Mouse (Mus musculus): ENCODE measurements around the gene Aqp2. TPM values are rescaled to one million over a fixed set of nuclear protein-coding genes. Genes with fewer than 3 reads are reported as not detected.

Gene Aqp2
- not detected in 2 replicates for polyA plus RNA-seq (2015; fragmentation: Nextera tagmentation; extraction: Ambion mirVana)

DNA sequence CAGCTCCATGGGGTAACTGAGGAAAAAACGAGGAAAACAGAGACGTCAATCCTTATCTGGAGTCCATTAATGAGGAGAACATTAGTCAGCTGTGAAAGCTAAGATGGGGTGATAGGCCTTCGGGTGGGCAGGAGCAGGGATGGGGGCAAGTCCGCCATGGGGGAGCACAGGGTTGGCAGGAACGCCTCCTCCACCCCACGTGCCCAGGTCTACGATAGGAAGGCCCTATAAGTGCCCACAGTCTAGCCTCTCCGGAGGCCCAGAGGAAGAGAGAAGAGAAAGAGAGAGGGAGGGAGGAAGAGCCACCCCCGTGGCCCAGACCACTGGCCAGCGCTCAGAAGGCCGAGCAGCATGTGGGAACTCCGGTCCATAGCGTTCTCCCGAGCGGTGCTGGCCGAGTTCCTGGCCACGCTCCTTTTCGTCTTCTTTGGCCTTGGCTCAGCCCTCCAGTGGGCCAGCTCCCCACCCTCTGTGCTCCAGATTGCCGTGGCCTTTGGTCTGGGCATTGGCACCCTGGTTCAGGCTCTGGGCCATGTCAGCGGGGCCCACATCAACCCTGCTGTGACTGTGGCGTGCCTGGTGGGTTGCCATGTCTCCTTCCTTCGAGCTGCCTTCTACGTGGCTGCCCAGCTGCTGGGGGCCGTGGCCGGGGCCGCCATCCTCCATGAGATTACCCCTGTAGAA is at the start of gene Aqp2:
Aqp2 (plus strand) TSS at position 254 of the 684 bp plus-strand sequence.
- DNase-seq (ENCODE audit: low spot score): no peak

GRCm38 (mm10) chr15:99531146-99531545 is 47.7 kb upstream of the Aqp2 start:
- DNase-seq (ENCODE audit: low spot score): peak; percentile 13

DNA sequence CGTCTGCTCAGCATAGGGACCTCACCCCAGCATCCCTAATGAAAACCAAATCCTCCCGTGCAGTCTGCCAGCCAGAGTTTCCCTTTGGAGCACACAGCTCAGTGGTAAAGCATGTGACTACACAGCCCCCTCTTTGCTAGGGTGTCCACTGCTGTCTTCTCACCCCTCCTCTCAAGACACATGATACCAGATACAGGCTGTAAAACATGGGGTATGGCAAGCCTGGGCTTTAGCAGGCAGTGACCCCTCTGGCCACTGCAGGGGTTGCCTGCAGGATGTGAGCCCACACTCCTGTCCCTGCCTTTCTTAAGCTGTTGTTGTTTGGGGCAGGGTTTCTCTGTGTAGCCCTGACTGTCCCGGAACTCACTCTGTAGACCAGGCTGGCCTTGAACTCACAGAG is 46.8 kb upstream of the Aqp2 start:
- DNase-seq (ENCODE audit: low spot score): no peak

DNA sequence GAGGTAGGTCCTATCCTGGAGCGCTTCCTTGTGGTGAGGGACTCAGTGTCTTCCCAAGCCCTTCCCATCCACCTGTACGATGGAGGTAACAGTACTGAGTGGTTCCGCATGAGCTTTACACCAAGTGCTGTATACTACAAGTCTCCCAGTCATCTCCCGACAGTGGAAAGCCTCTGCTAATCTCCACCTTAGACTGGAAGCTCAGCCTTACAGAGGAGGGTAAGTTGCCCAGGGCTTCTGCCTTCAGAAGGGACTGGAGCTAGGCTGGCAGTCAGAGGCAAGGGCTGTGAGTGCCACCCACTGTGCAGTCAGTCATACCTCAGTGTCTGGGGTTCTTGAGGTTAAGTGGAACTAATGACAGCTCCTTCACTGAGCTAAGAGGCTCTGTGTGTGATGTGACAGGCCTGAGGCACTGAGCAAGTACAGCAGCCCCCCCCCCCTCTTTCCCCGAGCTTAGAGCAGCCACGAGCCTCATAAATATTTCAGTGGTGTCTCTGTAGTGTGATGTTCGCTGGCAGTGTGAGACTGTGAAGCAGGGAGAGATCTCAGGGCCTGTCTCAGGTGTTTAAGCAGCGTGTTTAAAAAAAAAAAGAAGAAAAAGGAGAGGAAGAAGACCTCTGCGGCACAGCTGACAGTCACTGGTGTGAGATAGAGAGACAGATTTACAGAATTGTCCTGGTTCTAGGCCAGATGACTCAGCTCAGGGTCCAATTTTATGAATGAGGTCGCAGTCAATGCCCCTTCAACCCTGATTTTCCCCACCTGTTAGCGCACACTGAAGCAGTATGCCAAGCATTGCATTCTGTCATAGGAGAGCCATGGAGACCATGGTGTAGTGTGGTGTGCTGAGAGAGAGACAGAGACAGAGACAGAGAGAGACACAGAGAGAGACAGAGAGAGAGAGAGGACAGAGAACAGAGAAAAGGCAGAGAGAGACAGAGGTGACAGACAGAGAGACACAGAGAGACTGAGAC is 41.7 kb upstream of the Aqp2 start:
- no peak for DNase-seq (ENCODE audit: low spot score)

- DNase-seq (ENCODE audit: low spot score): no peak
Observed at GRCm38 (mm10) chr15:99539891-99540290, 39.0 kb upstream of the Aqp2 start.

DNA sequence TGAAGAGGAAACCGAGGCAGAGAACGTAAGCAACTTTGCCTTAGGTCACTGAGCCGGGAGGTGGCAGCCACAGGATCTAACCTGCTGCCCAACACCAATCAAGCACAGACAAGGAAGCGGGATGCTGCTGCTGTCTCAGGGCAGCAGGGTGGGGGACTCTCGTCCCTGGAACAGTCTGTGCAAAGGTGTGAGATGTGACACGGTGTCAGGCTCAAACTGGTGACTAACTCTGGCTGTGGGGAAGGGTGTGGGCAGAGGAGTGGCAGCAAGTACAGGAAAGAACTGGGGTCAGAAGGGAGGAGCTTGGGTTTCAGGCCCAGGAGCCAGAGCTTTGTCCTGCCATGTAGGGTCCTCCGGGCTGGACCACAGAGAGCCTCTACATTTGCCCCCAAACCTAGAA is 34.8 kb upstream of the Aqp2 start:
- DNase-seq (ENCODE audit: low spot score): no peak

DNA sequence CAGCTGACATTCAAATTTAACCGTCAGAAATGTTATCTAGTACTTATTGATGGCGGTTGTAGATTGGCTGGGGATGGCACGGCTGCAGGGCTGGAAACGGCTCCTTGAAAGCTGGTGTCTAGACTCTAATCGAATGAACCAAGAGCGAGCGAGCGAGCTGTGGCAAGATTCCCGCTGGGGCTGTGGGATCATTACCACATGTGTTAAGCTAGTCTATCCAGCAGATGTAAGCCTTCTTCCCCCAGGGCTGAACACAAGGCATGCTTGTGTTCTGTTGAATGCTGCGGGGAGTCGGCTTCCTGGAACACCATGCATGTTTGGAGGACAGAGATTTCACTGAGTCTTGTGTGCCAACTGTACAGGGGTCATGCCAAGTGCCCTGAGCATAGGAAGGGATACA is 32.3 kb upstream of the Aqp2 start:
- no peak for DNase-seq (ENCODE audit: low spot score)

- no peak for DNase-seq (ENCODE audit: low spot score)
Observed at GRCm38 (mm10) chr15:99547732-99548131, 31.1 kb upstream of the Aqp2 start.

DNA sequence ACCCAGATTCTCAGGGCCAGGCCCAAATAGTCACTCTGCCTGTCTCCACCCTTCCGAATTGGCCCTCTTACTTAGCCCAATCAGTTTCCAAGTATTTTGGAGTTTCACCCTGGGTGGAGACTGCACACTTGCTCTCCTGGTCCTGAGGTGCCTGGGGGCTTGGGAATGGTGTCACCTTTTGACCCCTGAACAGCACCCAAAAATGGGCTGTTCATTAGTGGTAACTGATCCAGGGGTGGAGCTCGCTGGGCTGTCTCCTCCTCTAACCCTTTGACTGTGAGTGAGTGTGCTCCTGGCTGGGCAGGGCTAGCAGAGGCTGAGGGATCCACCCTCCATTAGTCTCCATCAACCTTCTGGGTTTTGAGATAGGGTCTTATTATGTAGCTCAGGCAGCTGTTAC is 29.0 kb upstream of the Aqp2 start:
- no peak for DNase-seq (ENCODE audit: low spot score)

DNA sequence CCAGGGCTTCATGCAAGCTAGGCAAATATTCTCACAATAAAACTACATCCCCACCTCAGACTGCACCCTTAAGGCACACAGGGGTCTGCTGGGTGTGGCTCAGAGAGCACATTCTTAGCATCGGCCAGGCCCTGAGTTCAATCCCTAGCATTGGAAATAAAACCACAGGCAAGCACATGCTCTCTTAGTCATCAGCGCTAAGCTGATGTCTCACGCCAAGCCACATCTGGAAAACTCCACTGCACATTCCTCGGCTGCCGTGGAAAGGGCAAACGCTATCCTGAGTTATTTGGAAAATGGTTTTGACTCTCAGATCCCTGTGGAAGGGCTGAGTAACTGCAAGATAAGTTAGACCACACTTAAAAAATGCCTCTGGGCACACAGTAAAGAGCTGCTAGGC is 25.1 kb upstream of the Aqp2 start:
- no peak for DNase-seq (ENCODE audit: low spot score)

GRCm38 (mm10) chr15:99558947-99559346 is 19.9 kb upstream of the Aqp2 start:
- DNase-seq (ENCODE audit: low spot score): no peak

DNA sequence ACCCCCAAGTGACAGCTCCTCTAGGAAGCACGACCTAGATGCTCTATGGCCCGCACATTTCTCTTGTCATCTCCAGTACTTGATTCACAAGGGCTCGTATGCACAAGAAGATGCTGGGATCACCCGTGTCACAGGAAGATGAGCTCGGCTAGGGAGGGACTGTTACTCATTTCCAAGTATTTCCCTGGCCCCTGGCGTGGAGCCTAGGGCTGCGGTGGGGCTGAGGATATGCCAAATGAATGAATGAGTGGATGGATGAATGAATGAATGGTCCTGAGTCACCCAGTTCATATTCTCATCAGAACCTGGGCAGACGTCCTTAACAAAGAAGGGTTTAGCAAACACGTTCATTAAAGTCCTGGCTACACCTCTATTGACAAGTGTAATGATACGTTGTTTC is 18.6 kb upstream of the Aqp2 start:
- no peak for DNase-seq (ENCODE audit: low spot score)

GRCm38 (mm10) chr15:99567371-99567770 is 11.5 kb upstream of the Aqp2 start:
- DNase-seq (ENCODE audit: low spot score): no peak

- DNase-seq (ENCODE audit: low spot score): no peak
Observed at GRCm38 (mm10) chr15:99568682-99569081, 10.2 kb upstream of the Aqp2 start.

GRCm38 (mm10) chr15:99569123-99569522 is 9.7 kb upstream of the Aqp2 start:
- DNase-seq (ENCODE audit: low spot score): no peak

DNA sequence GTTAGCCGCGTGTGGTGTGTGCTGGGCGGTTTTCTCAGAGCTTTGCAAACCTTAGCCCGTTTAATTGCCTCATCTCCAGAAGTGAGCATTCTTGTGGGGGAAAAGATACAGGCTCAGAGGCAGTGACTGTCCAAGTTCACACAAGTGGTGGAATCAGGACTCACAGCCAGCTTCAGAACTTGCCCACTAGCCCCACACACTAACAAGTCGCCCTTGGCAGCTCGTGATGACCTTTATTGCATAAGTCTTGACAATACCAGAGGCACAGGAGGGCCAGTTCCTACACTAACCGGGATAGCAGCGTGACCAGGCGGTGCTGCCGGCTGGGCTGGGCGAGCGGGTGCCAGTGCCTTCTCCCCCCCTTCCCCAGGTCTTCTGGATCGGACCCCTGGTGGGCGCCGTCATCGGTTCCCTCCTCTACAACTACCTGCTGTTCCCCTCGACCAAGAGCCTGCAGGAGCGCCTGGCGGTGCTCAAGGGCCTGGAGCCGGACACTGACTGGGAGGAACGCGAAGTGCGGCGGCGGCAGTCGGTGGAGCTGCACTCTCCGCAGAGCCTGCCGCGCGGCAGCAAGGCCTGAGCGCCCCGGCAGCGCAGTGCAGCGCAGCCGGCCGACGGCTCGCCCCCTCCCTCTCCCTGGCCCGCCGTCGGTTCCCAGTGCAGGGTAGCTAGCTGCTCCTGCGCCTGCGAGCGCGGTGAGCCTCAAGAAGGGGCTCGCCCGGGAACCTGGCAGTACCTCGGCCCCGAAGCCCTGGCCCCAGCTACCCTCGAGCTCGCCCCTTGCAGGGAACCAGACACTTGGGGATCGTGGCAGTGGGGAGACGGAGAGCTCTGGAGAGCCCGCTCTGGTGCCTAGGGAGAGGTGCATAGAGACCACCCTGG is 4.8 kb downstream of the Aqp2 start:
- no peak for DNase-seq (ENCODE audit: low spot score)

- no peak for DNase-seq (ENCODE audit: low spot score)
Observed at GRCm38 (mm10) chr15:99584407-99585202, 5.8 kb downstream of the Aqp2 start.

GRCm38 (mm10) chr15:99585741-99586140 is 6.9 kb downstream of the Aqp2 start:
- no peak for DNase-seq (ENCODE audit: low spot score)

GRCm38 (mm10) chr15:99586525-99586924 is 7.7 kb downstream of the Aqp2 start:
- no peak for DNase-seq (ENCODE audit: low spot score)

GRCm38 (mm10) chr15:99589237-99589636 is 10.4 kb downstream of the Aqp2 start:
- no peak for DNase-seq (ENCODE audit: low spot score)

- DNase-seq (ENCODE audit: low spot score): no peak
Observed at GRCm38 (mm10) chr15:99589704-99590103, 10.8 kb downstream of the Aqp2 start.
